Mouse (Mus musculus): ENCODE measurements at regions not wholly inside any gene's neighbourhood (a gene's known extent, or its start where the extent isn't known, plus 50 kb on each side); places are given as distances from the start of the nearest gene placed in this dataset.

DNA sequence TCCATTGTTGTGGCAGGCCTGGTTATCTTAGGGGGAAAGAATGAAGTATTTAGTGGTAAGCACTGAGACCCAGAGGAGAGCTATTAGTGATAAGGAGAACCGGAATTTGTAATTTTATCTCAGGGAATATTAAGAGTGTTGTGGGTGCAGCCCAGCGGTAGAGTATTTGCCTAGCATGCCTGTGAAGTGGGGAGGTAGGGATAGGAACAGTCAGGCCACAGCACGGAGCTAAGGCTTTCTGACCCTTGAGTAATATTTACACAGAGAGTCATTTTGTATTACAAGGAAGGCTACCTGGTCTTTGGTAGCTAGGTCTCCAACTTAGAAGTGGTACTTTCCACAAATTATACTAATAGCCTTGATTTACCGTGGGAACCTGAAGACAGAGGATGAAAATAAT is 49.8 kb upstream of the Lrig2 start:
- Histone ChIP-seq H3K27ac (no peak overlapping the region), H3K4me3 (no peak overlapping the region)
- intact Hi-C loops (cut with DNase I) = no loop called here
- TF ChIP-seq CTCF (IDR thresholded peaks at IDR 0.05) = no peak
- DNase-seq (ENCODE audit: extremely low spot score in 1 of 2, low spot score in 2 of 2) = no peak

Measured in left cerebral cortex, adult 2 months (tissue).